Mouse (Mus musculus): ENCODE results near the gene Dcbld1. TPM values are rescaled to one million over a fixed set of nuclear protein-coding genes. Genes with fewer than 3 reads are reported as not detected.

The Dcbld1 gene
- polyA plus RNA-seq, 1 experiment from 2014 or later: 5.1 TPM

- no peak overlapping the region for H3K4me3 ChIP-seq (ENCODE audit: low read depth, low read length)
- 79% methylated on average over 4 of the region's 4 CpGs for WGBS (ENCODE audit: insufficient replicate concordance)
- no peaks in the 10 kb centered on the region for H3K4me1 ChIP-seq (ENCODE audit: insufficient read depth)
- ATAC-seq: no peak
- H3K4me2 ChIP-seq (ENCODE audit: low read depth, low read length): no peak overlapping the region
- H3K9me3 ChIP-seq (ENCODE audit: low read length): no peaks in the 10 kb centered on the region
- H3K27ac ChIP-seq (ENCODE audit: low read depth): no peak overlapping the region
- no peak for DNase-seq
- TF ChIP-seq EP300 (IDR thresholded peaks at IDR 0.05; ENCODE audit: low read depth) (no peak), CTCF (IDR thresholded peaks at IDR 0.05; ENCODE audit: low read depth) (no peak)
- no peak overlapping the region for H3K9ac ChIP-seq (replicated peaks)
- H3K36me3 ChIP-seq (replicated peaks; ENCODE audit: insufficient read depth, low read length): no peaks in the 10 kb centered on the region
- no peaks in the 10 kb centered on the region for H3K27me3 ChIP-seq (ENCODE audit: insufficient read depth, low read length)
Measured at GRCm38 (mm10) chr10:52368376-52368775, 135.0 kb downstream of the Dcbld1 start.

Other genes starting within 250 kb of the Dcbld1 start
- gene Vgll2, start 211.1 kb upstream of the Dcbld1 start, polyA plus RNA-seq (2015; fragmentation: Nextera tagmentation; extraction: Ambion mirVana): 0.57 TPM in 1 of 2 replicates, not detected in the other
- gene Ros1, start 38.4 kb upstream of the Dcbld1 start, polyA plus RNA-seq (2015; fragmentation: Nextera tagmentation; extraction: Ambion mirVana): not detected in 2 replicates
- gene Gm26741, start 125.1 kb downstream of the Dcbld1 start, polyA plus RNA-seq (2015; fragmentation: Nextera tagmentation; extraction: Ambion mirVana): not detected in 2 replicates
- gene Gopc, start 148.5 kb downstream of the Dcbld1 start, polyA plus RNA-seq (2015; fragmentation: Nextera tagmentation; extraction: Ambion mirVana): 4.7 and 5.0 TPM in 2 replicates
- not detected in 2 replicates for gene Nepn, start 155.4 kb downstream of the Dcbld1 start, polyA plus RNA-seq (2015; fragmentation: Nextera tagmentation; extraction: Ambion mirVana)
- gene Nus1, start 183.9 kb downstream of the Dcbld1 start, polyA plus RNA-seq (2015; fragmentation: Nextera tagmentation; extraction: Ambion mirVana): 5.9 and 6.5 TPM in 2 replicates